Comparison of ENCODE assay signal across 9 mouse cellular contexts in genomic region chr8:85926107-85926506, GRCm38 (mm10).
DNase-seq lines count a peak whose midpoint lies in the region; ATAC-seq lines count a peak whose summit lies in the region.
"Had no signal": no experiment of that assay in that cellular context is flagged by ENCODE, and none has a peak within 500 bp of the region (broad histone marks: within the 10 kb centered on the region; RNA-seq: fewer than 3 reads in every experiment).

No protein-coding gene starts in this region.

- H3K9ac ChIP-seq in midbrain, embryonic 14.5 days (replicated peaks; ENCODE audit: low read length) = no peak overlapping the region
- no peak overlapping the region for H3K9ac ChIP-seq in hindbrain, embryonic 16.5 days (ENCODE audit: low read depth, low read length)

- peak; percentile 31 to 40 for DNase-seq in heart, adult 18-20 months
- DNase-seq in heart, postnatal 25 days (ENCODE audit: low spot score) = no peak
- peak; percentile 19 for DNase-seq in midbrain, embryonic 14.5 days
- no peak for DNase-seq in midbrain, embryonic 10.5 days (ENCODE audit: low spot score)
- DNase-seq in right cerebral cortex, postnatal 36 days (ENCODE audit: low spot score in 2 of 2) = peak; percentile 12 to 17

- H3K4me3 ChIP-seq in midbrain, embryonic 14.5 days (replicated peaks; ENCODE audit: low read depth, low read length) = no peak overlapping the region
- no peak overlapping the region for H3K4me3 ChIP-seq in midbrain, embryonic 10.5 days
- no peak overlapping the region for H3K4me3 ChIP-seq in hindbrain, embryonic 16.5 days (ENCODE audit: low read length)
- H3K4me3 ChIP-seq: megakaryocyte, embryonic 14.5 days had no signal

- H3K9me3 ChIP-seq in midbrain, embryonic 14.5 days (ENCODE audit: control insufficient read depth, low read length) = no peaks in the 10 kb centered on the region
- no peaks in the 10 kb centered on the region for H3K9me3 ChIP-seq in midbrain, embryonic 10.5 days (replicated peaks)
- no peaks in the 10 kb centered on the region for H3K9me3 ChIP-seq in hindbrain, embryonic 16.5 days (ENCODE audit: control insufficient read depth, low read length)
- H3K9me3 ChIP-seq: megakaryocyte, embryonic 14.5 days had no signal

- no peaks in the 10 kb centered on the region for H3K4me1 ChIP-seq in midbrain, embryonic 14.5 days (ENCODE audit: control insufficient read depth, insufficient read depth, low read length)
- no peaks in the 10 kb centered on the region for H3K4me1 ChIP-seq in midbrain, embryonic 10.5 days
- H3K4me1 ChIP-seq in hindbrain, embryonic 16.5 days (ENCODE audit: control insufficient read depth, insufficient read depth, low read depth, low read length) = no peaks in the 10 kb centered on the region
- H3K4me1 ChIP-seq: megakaryocyte, embryonic 14.5 days had no signal

- H3K27ac ChIP-seq in midbrain, embryonic 14.5 days (replicated peaks; ENCODE audit: low read depth, low read length) = no peak overlapping the region
- no peak overlapping the region for H3K27ac ChIP-seq in midbrain, embryonic 10.5 days (replicated peaks)
- H3K27ac ChIP-seq in hindbrain, embryonic 16.5 days (ENCODE audit: low read depth, low read length) = peak overlapping the region; percentile 67

- intact Hi-C loops in heart, postnatal 25 days (cut with DNase I) = no loop called here

- WGBS in midbrain, embryonic 14.5 days = 83% methylated on average over 3 of the region's 3 CpGs
- WGBS in midbrain, embryonic 10.5 days = 89% methylated on average over 3 of the region's 3 CpGs
- WGBS in hindbrain, embryonic 16.5 days = 63% methylated on average over 3 of the region's 3 CpGs

- no peaks in the 10 kb centered on the region for H3K36me3 ChIP-seq in midbrain, embryonic 14.5 days (ENCODE audit: control insufficient read depth, insufficient read depth, low read length)
- H3K36me3 ChIP-seq in midbrain, embryonic 10.5 days = peaks cover 8% of the 10 kb centered on the region; the same call in 1 of the 2 replicates
- no peaks in the 10 kb centered on the region for H3K36me3 ChIP-seq in hindbrain, embryonic 16.5 days (ENCODE audit: control insufficient read depth, insufficient read depth, low read length)

- no peaks in the 10 kb centered on the region for H3K27me3 ChIP-seq in midbrain, embryonic 14.5 days (ENCODE audit: control insufficient read depth, insufficient read depth, low read length)
- no peaks in the 10 kb centered on the region for H3K27me3 ChIP-seq in midbrain, embryonic 10.5 days (ENCODE audit: low read depth, poor library complexity, severe bottlenecking)
- no peaks in the 10 kb centered on the region for H3K27me3 ChIP-seq in hindbrain, embryonic 16.5 days (replicated peaks; ENCODE audit: control insufficient read depth, insufficient read depth, low read length)
- H3K27me3 ChIP-seq: megakaryocyte, embryonic 14.5 days had no signal

- ATAC-seq in midbrain, embryonic 14.5 days (ENCODE audit: low FRiP score, low TSS enrichment) = no peak
- ATAC-seq in hindbrain, embryonic 16.5 days = peak; percentile 90
- ATAC-seq in megakaryocyte, adult 5-6 weeks (ENCODE audit: poor library complexity, severe bottlenecking) = no peak
- ATAC-seq in CD4-positive, CD25-positive, alpha-beta regulatory T cell, adult 4 months = no peak

- H3K4me2 ChIP-seq in midbrain, embryonic 14.5 days (ENCODE audit: low read length) = no peak overlapping the region
- H3K4me2 ChIP-seq in hindbrain, embryonic 16.5 days (ENCODE audit: low read length) = no peak overlapping the region

Comparison
In these comparisons a context has a peak if more than half of its experiments do, and no peak if none do; other contexts are left out.
1. DNase-seq: peak in heart, adult 18-20 months (2 of 2), midbrain, embryonic 14.5 days (single experiment) and right cerebral cortex, postnatal 36 days (2 of 2); none in heart, postnatal 25 days (single experiment) and midbrain, embryonic 10.5 days (single experiment).